Mouse (Mus musculus) bone marrow, adult 2 months (tissue): ENCODE measurements at regions not wholly inside any gene's neighbourhood (a gene's known extent, or its start where the extent isn't known, plus 50 kb on each side); places are given as distances from the start of the nearest gene placed in this dataset.

Experiments
- H3K27ac ChIP-seq: fragments of 200-500 bp; 2 replicates; pipeline ENCODE4 v1.5.1; 2012; ENCODE audit warnings: low read depth, mild to moderate bottlenecking, control low read depth, inconsistent platforms, low read length; ENCODE audit not compliant: control insufficient read depth, poor library complexity, insufficient read depth
- H3K4me1 ChIP-seq: fragments of 200-500 bp; 2 replicates; pipeline ENCODE4 v1.6.1; 2011; ENCODE audit warnings: low read length; ENCODE audit not compliant: control insufficient read depth, insufficient read depth
- H3K4me3 ChIP-seq: fragments of 200-500 bp; replicated peaks from 2 replicates; pipeline ENCODE3; 2011; ENCODE audit warnings: mild to moderate bottlenecking, low read depth, low read length, control low read depth; ENCODE audit not compliant: control insufficient read depth
- CTCF ChIP-seq: fragments of 200-500 bp; IDR thresholded peaks from 2 replicates; pipeline ENCODE4 v1.5.1; 2011; ENCODE audit warnings: low read length, control low read depth; ENCODE audit not compliant: control insufficient read depth, insufficient read depth
- POLR2A ChIP-seq: fragments of 200-500 bp; IDR thresholded peaks from 2 replicates; pipeline ENCODE4 v1.6.1; 2011; ENCODE audit warnings: low read depth, mild to moderate bottlenecking, control low read depth, low read length, borderline replicate concordance; ENCODE audit not compliant: control insufficient read depth
- WGBS: fragments of 180-500 bp; shearing (Covaris S2); methylation state at CpG from one replicate; pipeline ENCODE4 v1.1.7; 2018; 5-methylcytosine and 5-hydroxymethylcytosine counted together

- no peak overlapping the region for H3K4me3 ChIP-seq
- H3K4me1 ChIP-seq, result no peaks in the 10 kb centered on the region; the same call in 1 of the 2 replicates
- WGBS, result 81% methylated on average over 3 of the region's 3 CpGs
- H3K27ac ChIP-seq, result no peak overlapping the region
- no peak for TF ChIP-seq CTCF
Measured at GRCm38 (mm10) chr4:45746451-45746850, 52.4 kb upstream of the Aldh1b1 start.

GRCm38 (mm10) chr4:45745746-45746145 is 53.1 kb upstream of the Aldh1b1 start:
- TF ChIP-seq CTCF (no peak), POLR2A (no peak)
- WGBS, result 61% methylated on average over 9 of the region's 9 CpGs

GRCm38 (mm10) chr4:45744849-45745407 is 53.9 kb upstream of the Aldh1b1 start:
- H3K4me3 ChIP-seq, result no peak overlapping the region
- 77% methylated on average over 4 of the region's 4 CpGs for WGBS
- TF ChIP-seq POLR2A (no peak), CTCF (no peak)
- no peaks in the 10 kb centered on the region; the same call in 1 of the 2 replicates for H3K4me1 ChIP-seq
- H3K27ac ChIP-seq, result no peak overlapping the region

More at GRCm38 (mm10) chr4:45745746-45746145, 53.1 kb upstream of the Aldh1b1 start:
- H3K27ac ChIP-seq, result no peak overlapping the region
- no peak overlapping the region for H3K4me3 ChIP-seq
- no peaks in the 10 kb centered on the region; the same call in 1 of the 2 replicates for H3K4me1 ChIP-seq

GRCm38 (mm10) chr4:45740779-45741365 is 58.0 kb upstream of the Aldh1b1 start:
- 83% methylated on average over 12 of the region's 12 CpGs for WGBS
- H3K4me3 ChIP-seq, result no peak overlapping the region
- H3K27ac ChIP-seq, result no peak overlapping the region
- no peak for TF ChIP-seq POLR2A
- no peak for TF ChIP-seq CTCF
- H3K4me1 ChIP-seq, result no peaks in the 10 kb centered on the region

GRCm38 (mm10) chr4:45740319-45740718 is 58.5 kb upstream of the Aldh1b1 start:
- 78% methylated on average over 5 of the region's 5 CpGs for WGBS
- Histone ChIP-seq H3K4me3 (no peak overlapping the region), H3K4me1 (no peaks in the 10 kb centered on the region), H3K27ac (no peak overlapping the region)
- no peak for TF ChIP-seq CTCF
- no peak for TF ChIP-seq POLR2A

GRCm38 (mm10) chr4:45739696-45740095 is 59.1 kb upstream of the Aldh1b1 start:
- 67% methylated on average over 3 of the region's 3 CpGs for WGBS
- no peak for TF ChIP-seq POLR2A
- TF ChIP-seq CTCF, result no peak
- Histone ChIP-seq H3K27ac (no peak overlapping the region), H3K4me1 (no peaks in the 10 kb centered on the region), H3K4me3 (no peak overlapping the region)

- WGBS, result 72% methylated on average over 9 of the region's 9 CpGs
- no peak overlapping the region for H3K4me3 ChIP-seq
- no peak overlapping the region for H3K27ac ChIP-seq
- H3K4me1 ChIP-seq, result no peaks in the 10 kb centered on the region
- no peak for TF ChIP-seq POLR2A
Measured at GRCm38 (mm10) chr4:45739168-45739567, 59.7 kb upstream of the Aldh1b1 start.

GRCm38 (mm10) chr4:45738746-45739145 is 60.1 kb upstream of the Aldh1b1 start:
- Histone ChIP-seq H3K4me1 (no peaks in the 10 kb centered on the region), H3K27ac (no peak overlapping the region), H3K4me3 (no peak overlapping the region)
- TF ChIP-seq CTCF (no peak), POLR2A (no peak)
- 75% methylated on average over 11 of the region's 11 CpGs for WGBS
